Mouse (Mus musculus) adrenal gland, postnatal 36 days (tissue): ENCODE measurements at regions not wholly inside any gene's neighbourhood (a gene's known extent, or its start where the extent isn't known, plus 50 kb on each side); places are given as distances from the start of the nearest gene placed in this dataset.
A peak's percentile ranks its signal among the peaks of the same experiment; 100 is the strongest.

Experiments used
- DNase-seq, 2 experiments: peaks; one replicate each; pipeline ENCODE4 v3.0.0; 2021; ENCODE audit warnings: mixed read lengths in 1 of 2

GRCm38 (mm10) chr3:125813798-125814197 is 124.6 kb downstream of the Ugt8a start:
- no peak for DNase-seq

- no peak for DNase-seq
Observed at GRCm38 (mm10) chr3:125812829-125813228, 125.6 kb downstream of the Ugt8a start.

- DNase-seq, result peak; percentile 1 to 7
Observed at GRCm38 (mm10) chr3:125794606-125795005, 143.8 kb downstream of the Ugt8a start.

- no peak for DNase-seq
Observed at GRCm38 (mm10) chr3:125781357-125781756, 157.1 kb downstream of the Ugt8a start.

- DNase-seq, result no peak
Observed at GRCm38 (mm10) chr3:125780251-125780650, 158.2 kb downstream of the Ugt8a start.
